Mouse (Mus musculus) cerebellum, adult 11-12 months (tissue): Measurements from ENCODE around the gene Nckap5l.

Experiments used
- DNase-seq: peaks from one replicate; pipeline ENCODE4 v3.0.0; 2022

The Nckap5l gene

GRCm38 (mm10) chr15:99430394-99430793, 27.2 kb downstream of the Nckap5l start:
- DNase-seq = no peak

- no peak for DNase-seq
Measured at GRCm38 (mm10) chr15:99423884-99424283, 33.7 kb downstream of the Nckap5l start.

GRCm38 (mm10) chr15:99423131-99423530, 34.4 kb downstream of the Nckap5l start:
- no peak for DNase-seq

GRCm38 (mm10) chr15:99422551-99422950, 35.0 kb downstream of the Nckap5l start:
- no peak for DNase-seq

- DNase-seq = no peak
Measured at GRCm38 (mm10) chr15:99421676-99422075, 35.9 kb downstream of the Nckap5l start.

- no peak for DNase-seq
Measured at GRCm38 (mm10) chr15:99421152-99421551, 36.4 kb downstream of the Nckap5l start.

- no peak for DNase-seq
Measured at GRCm38 (mm10) chr15:99420521-99421014, 37.0 kb downstream of the Nckap5l start.

GRCm38 (mm10) chr15:99420101-99420500, 37.4 kb downstream of the Nckap5l start:
- DNase-seq = no peak

GRCm38 (mm10) chr15:99417692-99418271, 39.8 kb downstream of the Nckap5l start:
- no peak for DNase-seq

- DNase-seq = no peak
Measured at GRCm38 (mm10) chr15:99416957-99417356, 40.6 kb downstream of the Nckap5l start.

GRCm38 (mm10) chr15:99416348-99416882, 41.1 kb downstream of the Nckap5l start:
- DNase-seq = peak; percentile 73

GRCm38 (mm10) chr15:99415793-99416192, 41.8 kb downstream of the Nckap5l start:
- DNase-seq = peak; percentile 41

GRCm38 (mm10) chr15:99411747-99412146, 45.8 kb downstream of the Nckap5l start:
- DNase-seq = no peak

- no peak for DNase-seq
Measured at GRCm38 (mm10) chr15:99408845-99409244, 48.7 kb downstream of the Nckap5l start.

GRCm38 (mm10) chr15:99406986-99407570, 50.5 kb downstream of the Nckap5l start:
- no peak for DNase-seq

- no peak for DNase-seq
Measured at GRCm38 (mm10) chr15:99405150-99405549, 52.4 kb downstream of the Nckap5l start.

GRCm38 (mm10) chr15:99403159-99403889, 54.2 kb downstream of the Nckap5l start:
- no peak for DNase-seq

- no peak for DNase-seq
Measured at GRCm38 (mm10) chr15:99400602-99401001, 56.9 kb downstream of the Nckap5l start.

GRCm38 (mm10) chr15:99399503-99400245, 57.9 kb downstream of the Nckap5l start:
- no peak for DNase-seq

GRCm38 (mm10) chr15:99397622-99398021, 59.9 kb downstream of the Nckap5l start:
- DNase-seq = no peak

- no peak for DNase-seq
Measured at GRCm38 (mm10) chr15:99396875-99397274, 60.7 kb downstream of the Nckap5l start.

GRCm38 (mm10) chr15:99396462-99396861, 61.1 kb downstream of the Nckap5l start:
- no peak for DNase-seq
